Mouse (Mus musculus) hindbrain, postnatal 0 days (tissue): ENCODE data around the gene Mypop. TPM values are rescaled to one million over a fixed set of nuclear protein-coding genes. Genes with fewer than 3 reads are reported as not detected.

Experiments used
- ATAC-seq: fragments of 200-750 bp; cut with Nextera tagmentation; 2 replicates; pipeline ENCODE4 v1.8.0; 2017; ENCODE audit warnings: mild to moderate bottlenecking, moderate TSS enrichment, moderate library complexity
- DNase-seq: peaks from one replicate; pipeline ENCODE4 v3.0.0-alpha.2; 2015; ENCODE audit warnings: low spot score
- H3K27ac ChIP-seq: fragments of 300-500 bp; sonication (generic); 2 replicates; pipeline ENCODE4 v1.5.1; 2014; ENCODE audit warnings: mild to moderate bottlenecking
- H3K27me3 ChIP-seq: fragments of 300-500 bp; sonication (generic); 2 replicates; pipeline ENCODE4 v1.6.1; 2014; ENCODE audit warnings: low read length, mixed read lengths; ENCODE audit not compliant: insufficient read depth
- H3K36me3 ChIP-seq: fragments of 300-500 bp; sonication (generic); 2 replicates; pipeline ENCODE4 v1.6.1; 2014; ENCODE audit warnings: low read length, mixed read lengths; ENCODE audit not compliant: insufficient read depth
- H3K4me1 ChIP-seq: fragments of 300-500 bp; sonication (generic); 2 replicates; pipeline ENCODE4 v1.6.1; 2014; ENCODE audit warnings: antibody characterized with exemption, low read length, mixed read lengths; ENCODE audit not compliant: insufficient read depth
- H3K4me2 ChIP-seq: fragments of 300-500 bp; sonication (generic); 2 replicates; pipeline ENCODE4 v1.6.1; 2014; ENCODE audit warnings: low read depth, mild to moderate bottlenecking, low read length, moderate library complexity, mixed read lengths
- H3K4me3 ChIP-seq: fragments of 300-500 bp; sonication (generic); 2 replicates; pipeline ENCODE4 v1.5.1; 2014; ENCODE audit warnings: low read length
- H3K9ac ChIP-seq: fragments of 300-500 bp; sonication (generic); replicated peaks from 2 replicates; pipeline ENCODE4 v1.6.1; 2014; ENCODE audit warnings: mild to moderate bottlenecking, low read length, moderate library complexity, mixed read lengths
- H3K9me3 ChIP-seq: fragments of 300-500 bp; sonication (generic); 2 replicates; pipeline ENCODE4 v1.6.1; 2016; ENCODE audit warnings: low read length, mixed read lengths
- CTCF ChIP-seq: IDR thresholded peaks from 2 replicates; pipeline ENCODE4 v1.5.1; 2016; ENCODE audit warnings: antibody characterized with exemption, control low read depth, low read depth
- whole genome bisulfite sequencing: fragments of 180-500 bp; shearing (Covaris S2); extraction: QIAGEN DNeasy Blood & Tissue Kit; methylation state at CpG from one replicate; pipeline ENCODE4 v1.1.7; 2014; 5-methylcytosine and 5-hydroxymethylcytosine counted together
- polyA plus RNA-seq: library from polyadenylated mRNA; unstranded; fragments of >200 nt; fragmentation: Nextera tagmentation; extraction: Ambion mirVana; gene quantifications from 2 replicates; pipeline ENCODE4 v1.2.1, GENCODE M21; 2015
- total RNA-seq: library from RNA; depleted of rRNA; stranded (reverse); fragments of >200 nt; gene quantifications from 2 replicates; pipeline ENCODE4 v1.2.3, GENCODE M21; 2014

The Mypop gene
- total and polyA plus RNA-seq, 2 experiments from 2014 or later, result 5.6 to 22.5 TPM

DNA sequence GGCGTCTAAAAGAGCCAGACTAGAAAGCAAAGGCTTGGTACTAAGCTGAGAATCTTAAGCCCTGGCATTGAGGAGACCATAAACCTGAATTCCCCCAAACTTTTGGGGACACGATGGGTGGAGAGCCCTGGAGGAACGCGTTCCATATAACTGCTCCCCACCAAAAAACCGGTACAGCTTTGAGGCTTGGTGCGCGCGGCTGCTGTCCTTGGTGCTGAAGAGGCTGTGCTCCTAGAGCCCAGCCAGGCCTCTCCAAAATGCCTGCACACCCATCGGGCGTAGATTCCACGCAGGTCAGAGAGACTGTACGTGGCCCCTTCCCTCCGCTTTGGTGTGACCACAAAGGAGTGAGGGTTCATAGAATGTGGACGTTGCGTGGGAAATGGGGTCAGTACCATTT is 39.6 kb upstream of the Mypop start:
- no peak for ATAC-seq
- H3K9me3 ChIP-seq, result no peaks in the 10 kb centered on the region
- H3K4me2 ChIP-seq, result 0 out of 2 replicates have a peak overlapping the region, but pooled peaks have one; percentile 10
- H3K4me3 ChIP-seq, result no peak overlapping the region
- DNase-seq, result no peak
- TF ChIP-seq CTCF, result no peak
- no peak overlapping the region for H3K9ac ChIP-seq
- H3K36me3 ChIP-seq, result peaks cover 16% of the 10 kb centered on the region; the same call in 1 of the 2 replicates
- peaks cover 23% of the 10 kb centered on the region for H3K4me1 ChIP-seq
- no peaks in the 10 kb centered on the region for H3K27me3 ChIP-seq
- 27% methylated on average over 15 of the region's 15 CpGs for WGBS
- 0 out of 2 replicates have a peak overlapping the region, but pooled peaks have one; percentile 80 for H3K27ac ChIP-seq

DNA sequence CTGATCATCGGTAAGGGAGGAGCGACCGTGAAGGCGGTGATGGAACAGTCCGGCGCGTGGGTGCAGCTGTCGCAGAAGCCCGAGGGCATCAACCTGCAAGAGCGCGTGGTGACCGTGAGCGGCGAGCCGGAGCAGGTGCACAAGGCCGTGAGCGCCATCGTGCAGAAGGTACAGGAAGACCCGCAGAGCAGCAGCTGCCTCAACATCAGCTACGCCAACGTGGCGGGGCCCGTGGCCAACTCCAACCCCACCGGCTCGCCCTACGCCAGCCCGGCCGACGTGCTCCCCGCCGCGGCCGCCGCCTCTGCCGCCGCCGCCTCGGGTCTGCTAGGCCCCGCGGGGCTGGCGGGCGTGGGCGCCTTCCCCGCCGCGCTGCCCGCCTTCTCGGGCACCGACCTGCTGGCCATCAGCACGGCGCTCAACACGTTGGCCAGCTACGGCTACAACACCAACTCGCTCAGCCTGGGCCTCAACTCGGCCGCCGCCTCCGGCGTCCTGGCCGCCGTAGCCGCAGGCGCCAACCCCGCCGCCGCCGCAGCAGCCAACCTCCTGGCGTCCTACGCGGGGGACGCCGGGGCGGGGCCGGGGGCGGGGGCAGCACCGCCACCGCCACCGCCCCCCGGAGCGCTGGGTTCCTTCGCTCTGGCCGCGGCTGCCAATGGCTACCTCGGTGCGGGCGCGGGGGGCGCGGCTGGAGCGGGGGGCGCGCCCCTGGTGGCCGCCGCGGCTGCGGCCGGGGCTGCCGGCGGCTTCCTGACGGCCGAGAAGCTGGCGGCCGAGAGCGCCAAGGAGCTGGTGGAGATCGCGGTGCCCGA is 33.3 kb upstream of the Mypop start:
- DNase-seq, result peak; percentile 76
- H3K4me1 ChIP-seq, result peaks cover 15% of the 10 kb centered on the region
- H3K36me3 ChIP-seq, result peaks cover 4% of the 10 kb centered on the region; the same call in 1 of the 2 replicates
- peak overlapping the region; percentile 65 for H3K4me2 ChIP-seq
- peak overlapping the region; percentile 37 for H3K4me3 ChIP-seq
- H3K9me3 ChIP-seq, result no peaks in the 10 kb centered on the region
- peak overlapping the region; percentile 73 for H3K27ac ChIP-seq
- peak; percentile 47 for ATAC-seq
- peak; percentile 36 for TF ChIP-seq CTCF
- peak overlapping the region; percentile 51 for H3K9ac ChIP-seq
- H3K27me3 ChIP-seq, result no peaks in the 10 kb centered on the region
- WGBS, result 3% methylated on average over 50 of the region's 107 CpGs

DNA sequence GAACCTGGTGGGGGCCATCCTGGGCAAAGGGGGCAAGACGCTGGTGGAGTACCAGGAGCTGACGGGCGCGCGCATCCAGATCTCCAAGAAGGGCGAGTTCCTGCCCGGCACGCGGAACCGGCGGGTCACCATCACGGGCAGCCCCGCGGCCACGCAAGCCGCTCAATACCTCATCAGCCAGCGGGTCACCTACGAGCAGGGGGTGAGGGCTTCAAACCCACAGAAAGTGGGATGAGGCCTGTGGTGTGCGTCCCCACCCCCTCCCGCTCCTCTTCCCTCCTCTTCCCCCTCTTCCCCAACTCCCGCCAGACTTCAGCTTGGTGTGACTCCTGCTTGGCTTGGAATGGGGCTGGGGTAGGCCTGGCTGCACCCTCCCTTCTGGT is 32.7 kb upstream of the Mypop start:
- H3K4me2 ChIP-seq, result peak overlapping the region; percentile 65
- H3K27ac ChIP-seq, result peak overlapping the region; percentile 73
- no peaks in the 10 kb centered on the region for H3K9me3 ChIP-seq
- peak overlapping the region; percentile 37 for H3K4me3 ChIP-seq
- no peaks in the 10 kb centered on the region for H3K27me3 ChIP-seq
- DNase-seq (no peak), ATAC-seq (peak; percentile 2)
- H3K36me3 ChIP-seq, result peaks cover 2% of the 10 kb centered on the region; the same call in 1 of the 2 replicates
- H3K4me1 ChIP-seq, result peaks cover 17% of the 10 kb centered on the region
- peak overlapping the region; percentile 51 for H3K9ac ChIP-seq
- no peak for TF ChIP-seq CTCF
- 15% methylated on average over 21 of the region's 21 CpGs for WGBS

DNA sequence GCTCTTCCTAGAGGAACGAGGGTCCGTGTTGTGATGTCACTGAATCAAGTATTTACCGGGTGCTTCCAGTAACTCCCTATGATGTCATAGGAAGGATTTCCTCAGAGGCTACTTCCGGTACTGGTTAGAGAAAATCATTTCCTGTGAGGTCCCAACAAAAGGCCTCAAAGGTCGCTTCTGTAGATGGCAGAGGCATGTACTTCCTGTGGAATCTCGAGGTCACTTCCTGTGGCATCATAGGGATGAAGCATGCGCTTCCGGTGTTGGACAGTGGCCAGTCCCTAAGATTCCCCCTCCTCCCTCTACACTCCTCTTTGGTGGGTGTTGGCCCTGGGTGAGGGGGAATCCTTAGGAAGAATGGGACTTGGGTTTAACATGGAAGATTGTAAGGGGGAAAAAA is 31.6 kb upstream of the Mypop start:
- no peaks in the 10 kb centered on the region for H3K9me3 ChIP-seq
- TF ChIP-seq CTCF, result no peak
- H3K4me2 ChIP-seq, result no peak overlapping the region
- no peaks in the 10 kb centered on the region; the same call in 1 of the 2 replicates for H3K36me3 ChIP-seq
- no peak for ATAC-seq
- no peak overlapping the region for H3K4me3 ChIP-seq
- no peak overlapping the region for H3K27ac ChIP-seq
- peak; percentile 48 for DNase-seq
- no peak overlapping the region for H3K9ac ChIP-seq
- H3K27me3 ChIP-seq, result no peaks in the 10 kb centered on the region
- H3K4me1 ChIP-seq, result peaks cover 17% of the 10 kb centered on the region
- 61% methylated on average over 8 of the region's 8 CpGs for WGBS

DNA sequence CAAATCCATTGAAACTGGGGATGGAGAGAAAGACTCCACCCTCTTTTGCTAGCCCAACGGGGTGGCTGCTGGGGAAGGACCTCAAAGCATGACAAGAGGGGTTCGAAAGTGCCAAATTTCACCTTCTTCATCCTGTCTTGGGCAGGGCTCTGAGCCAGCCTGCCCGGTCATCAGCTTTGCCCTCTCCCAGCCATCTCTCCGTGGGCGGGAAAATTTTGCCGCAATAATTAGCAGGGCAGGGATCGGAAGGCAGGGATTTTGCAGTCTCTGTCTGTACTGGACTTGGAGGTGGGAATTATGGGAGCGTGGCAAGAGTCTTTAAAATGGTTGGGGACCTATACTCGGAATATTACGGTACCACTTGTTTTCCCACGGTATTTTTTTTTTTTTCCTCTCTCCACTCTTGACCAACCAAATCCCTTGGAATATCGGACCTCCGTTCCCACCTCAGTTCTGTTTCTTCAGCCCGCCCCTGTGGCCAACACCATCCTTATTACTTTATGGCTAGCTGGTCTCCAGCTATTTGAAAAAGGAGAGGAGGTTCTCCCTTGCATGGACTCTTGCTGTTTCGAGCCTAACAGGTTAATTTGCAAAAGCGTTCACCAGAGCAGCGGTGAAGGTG is 28.8 kb upstream of the Mypop start:
- peak overlapping the region; percentile 24 for H3K9ac ChIP-seq
- peak overlapping the region; percentile 20 for H3K4me3 ChIP-seq
- H3K36me3 ChIP-seq, result no peaks in the 10 kb centered on the region; the same call in 1 of the 2 replicates
- H3K4me2 ChIP-seq, result peak overlapping the region; percentile 56
- 8% methylated on average over 17 of the region's 17 CpGs for WGBS
- H3K9me3 ChIP-seq, result no peaks in the 10 kb centered on the region
- no peak for ATAC-seq
- H3K27ac ChIP-seq, result no peak overlapping the region
- H3K4me1 ChIP-seq, result peaks cover 16% of the 10 kb centered on the region
- H3K27me3 ChIP-seq, result no peaks in the 10 kb centered on the region
- DNase-seq, result peak; percentile 46
- TF ChIP-seq CTCF, result no peak

DNA sequence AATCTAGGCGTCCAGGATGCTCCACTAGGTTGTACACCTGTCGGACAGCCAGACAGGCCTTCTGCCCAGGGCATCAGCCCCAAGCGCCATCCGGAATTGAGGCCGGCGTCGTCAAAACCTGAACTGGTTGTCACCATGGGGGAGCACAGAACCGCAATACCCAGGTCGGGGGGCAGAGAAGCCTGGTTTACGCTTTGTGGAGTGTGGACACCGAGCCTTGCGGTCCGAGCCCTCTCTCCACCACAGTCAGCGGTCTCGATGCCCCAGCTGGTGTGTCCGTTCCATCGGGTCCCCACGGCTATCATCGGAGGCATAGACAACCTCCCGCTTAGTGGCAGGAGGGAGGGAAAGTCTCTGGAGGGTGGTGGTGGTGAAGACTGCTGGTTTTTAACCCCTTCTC is 28.2 kb upstream of the Mypop start:
- Histone ChIP-seq H3K36me3 (no peaks in the 10 kb centered on the region; the same call in 1 of the 2 replicates), H3K9me3 (no peaks in the 10 kb centered on the region), H3K27ac (no peak overlapping the region), H3K9ac (peak overlapping the region; percentile 24), H3K4me2 (peak overlapping the region; percentile 56), H3K4me1 (peaks cover 11% of the 10 kb centered on the region), H3K27me3 (no peaks in the 10 kb centered on the region), H3K4me3 (peak overlapping the region; percentile 20)
- no peak for TF ChIP-seq CTCF
- DNase-seq, result no peak
- no peak for ATAC-seq
- 6% methylated on average over 20 of the region's 20 CpGs for WGBS
